Mouse (Mus musculus): ENCODE results near the gene Rps11.

DNA sequence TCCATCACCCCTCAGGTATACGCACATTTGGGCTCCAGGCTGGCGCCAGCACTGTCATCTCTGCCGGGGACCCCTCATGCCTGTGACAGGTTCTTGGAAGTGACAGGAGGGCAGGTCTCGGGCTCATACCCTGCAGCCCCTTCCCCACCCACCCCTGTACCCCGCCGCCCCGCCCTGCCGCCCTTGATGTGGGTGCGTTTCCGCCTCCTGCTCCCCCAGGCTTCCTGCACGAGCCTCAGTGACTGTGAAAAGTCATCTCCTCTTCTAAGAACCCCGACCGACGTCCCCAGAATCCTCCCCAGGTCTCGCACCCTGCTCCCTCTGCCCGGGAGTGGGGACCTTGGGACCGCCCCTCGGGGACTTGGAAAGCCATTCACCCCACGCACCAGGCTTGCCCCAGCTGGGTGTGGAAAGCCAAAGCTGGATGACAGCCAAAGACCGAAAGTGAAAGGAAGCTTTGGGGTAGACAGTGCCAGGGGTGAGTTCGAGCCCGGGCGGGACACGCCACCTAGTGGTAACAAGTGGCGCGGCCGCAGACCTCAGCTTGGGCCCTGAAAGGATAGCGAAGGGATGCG is 11.8 kb upstream of the Rps11 start, which contains the start of the genes Gm45713 and Flt3l:
- peak; percentile 69 for TF ChIP-seq POLR2A (IDR thresholded peaks at IDR 0.05; ENCODE audit: low read depth, low read length)
- TF ChIP-seq CTCF (IDR thresholded peaks at IDR 0.05; ENCODE audit: borderline replicate concordance, insufficient read depth, low read length), result peak; percentile 86
